Mouse (Mus musculus): Measurements from ENCODE around the gene Retreg3. TPM values are rescaled to one million over a fixed set of nuclear protein-coding genes. Genes with fewer than 3 reads are reported as not detected.
A peak's percentile ranks its signal among the peaks of the same experiment; 100 is the strongest.
"Not testable (repeated sequence)": the region's sequence is repeated elsewhere in the genome, so short reads cannot be mapped to it uniquely, and the experiment has no call there.

Gene Retreg3
- polyA plus RNA-seq, 3 experiments from 2014 or later: 15.1 to 26.8 (median 21.4) TPM

- no peak for ATAC-seq
These were observed 26.7 kb upstream of the Retreg3 start for GRCm38 (mm10) chr11:101146377-101146776.

DNA sequence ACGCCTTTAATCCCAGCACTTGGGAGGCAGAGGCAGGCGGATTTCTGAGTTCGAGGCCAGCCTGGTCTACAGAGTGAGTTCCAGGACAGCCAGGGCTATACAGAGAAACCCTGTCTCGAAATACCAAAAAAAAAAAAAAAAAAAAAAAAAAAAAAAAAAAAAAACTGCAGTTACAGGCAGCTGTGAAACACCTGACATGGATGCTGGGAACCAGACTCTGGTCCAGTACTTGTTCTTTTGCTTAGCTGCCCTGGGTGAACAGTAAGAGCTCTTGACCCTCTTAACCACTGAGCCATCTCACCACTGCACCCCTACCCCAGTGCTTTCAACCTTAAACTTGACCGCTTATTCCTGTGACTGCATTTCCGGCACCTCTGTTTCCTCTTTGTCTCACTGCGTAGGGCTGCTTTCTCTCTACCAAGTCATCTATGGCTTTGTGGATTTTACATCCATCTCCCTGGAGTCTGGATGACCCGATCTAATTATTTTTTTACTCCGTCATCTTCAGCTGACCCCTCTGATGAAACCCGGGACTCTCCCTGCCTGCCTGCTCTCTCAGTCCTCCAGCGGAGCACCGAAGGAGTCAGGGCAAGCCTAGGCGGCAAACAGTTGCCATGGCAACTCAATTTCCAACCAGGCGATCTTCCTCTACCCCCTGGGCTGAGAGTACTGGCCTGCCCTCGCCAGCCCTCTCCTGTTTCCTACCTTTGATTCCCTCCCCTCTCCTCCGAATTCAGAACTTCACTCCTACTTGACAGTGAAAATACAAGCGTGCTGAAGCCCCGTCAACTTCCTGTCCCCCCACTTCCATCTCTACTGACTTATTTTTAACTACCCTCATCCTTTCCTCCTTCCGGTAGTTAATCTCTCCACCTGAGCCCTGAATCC, 23.9 kb upstream of the Retreg3 start:
- ATAC-seq: peak; percentile 88

GRCm38 (mm10) chr11:101142215-101142967, 22.7 kb upstream of the Retreg3 start:
- no peak for ATAC-seq

DNA sequence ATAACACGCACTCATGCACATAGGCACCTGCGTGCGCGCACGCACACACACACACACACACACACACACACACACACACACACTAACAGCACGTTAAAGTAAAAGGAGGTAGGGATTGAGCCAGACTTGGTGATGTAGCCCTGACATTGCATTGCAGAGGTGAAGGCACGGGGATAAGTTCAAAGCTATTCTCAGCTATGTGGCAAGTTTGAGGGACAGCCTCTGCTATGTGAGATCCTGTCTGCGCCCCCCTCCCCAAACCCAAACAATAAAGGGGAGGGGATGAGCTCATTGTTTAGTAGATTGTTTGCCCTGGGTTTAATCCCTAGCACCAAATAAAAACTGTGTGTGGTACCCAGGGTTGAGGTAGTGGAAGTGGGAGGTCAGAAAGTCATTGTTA, 21.4 kb upstream of the Retreg3 start:
- ATAC-seq: no peak

DNA sequence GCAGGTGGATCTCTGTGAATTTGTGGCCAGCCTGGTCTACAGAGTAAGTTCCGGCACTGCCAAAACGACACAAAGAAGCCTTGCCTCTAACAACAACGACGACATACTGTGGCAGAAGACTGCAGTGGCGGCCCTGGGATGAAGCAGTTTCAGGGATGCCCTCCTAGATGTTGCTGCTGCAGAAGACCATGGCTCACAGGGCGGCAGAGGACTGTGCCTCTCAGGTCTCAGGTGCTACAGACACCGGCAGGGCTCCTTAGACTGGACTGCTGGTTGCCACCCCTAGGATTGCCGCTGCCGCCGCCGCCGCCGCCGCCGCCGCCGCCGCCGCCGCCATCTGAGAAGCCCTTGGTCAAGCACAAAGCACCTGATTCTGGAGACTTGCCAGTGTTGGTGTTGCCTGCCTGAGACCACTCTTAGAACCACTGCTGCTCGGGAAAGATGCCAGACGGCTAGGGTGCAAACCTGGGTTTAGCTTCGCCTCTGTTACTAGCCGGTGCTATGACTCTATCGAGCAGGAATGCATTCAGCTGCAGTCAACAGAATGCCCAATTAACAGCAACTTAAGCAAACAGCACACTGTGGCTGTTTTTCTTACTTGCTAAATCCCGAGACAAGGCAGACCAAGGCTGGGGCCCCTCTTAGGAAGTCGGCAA, 20.6 kb upstream of the Retreg3 start:
- no peak for ATAC-seq

DNA sequence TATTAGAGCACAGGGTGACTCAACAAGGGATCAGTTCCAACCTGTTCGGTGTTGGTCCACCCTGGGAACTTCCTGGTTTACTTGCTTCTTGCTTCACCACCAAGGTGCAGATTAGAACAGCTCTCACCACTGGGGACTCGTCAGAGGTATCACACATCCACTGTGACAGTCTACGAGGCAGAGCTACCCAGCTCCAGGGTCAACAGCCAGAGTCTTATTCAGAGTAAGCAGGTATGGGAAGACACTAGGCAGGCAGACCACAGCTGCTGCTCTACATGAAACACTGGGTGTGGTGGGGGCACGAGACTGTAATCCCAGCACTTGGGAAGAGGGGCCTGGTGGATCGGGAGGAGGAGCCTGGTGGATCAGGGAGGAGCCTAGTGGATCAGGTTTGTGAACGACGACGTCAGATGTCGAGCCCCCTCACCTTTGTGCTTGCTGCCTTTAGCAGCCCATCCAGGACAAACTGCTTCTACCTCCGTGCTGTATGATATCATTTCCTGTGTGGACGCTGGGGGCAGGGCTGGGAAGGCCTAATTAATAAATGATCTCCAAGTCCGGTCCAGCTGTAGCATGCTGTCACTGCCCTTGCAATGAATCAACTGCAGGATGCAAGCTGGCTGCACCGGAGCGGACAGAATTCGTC, 19.0 kb upstream of the Retreg3 start:
- ATAC-seq: no peak

DNA sequence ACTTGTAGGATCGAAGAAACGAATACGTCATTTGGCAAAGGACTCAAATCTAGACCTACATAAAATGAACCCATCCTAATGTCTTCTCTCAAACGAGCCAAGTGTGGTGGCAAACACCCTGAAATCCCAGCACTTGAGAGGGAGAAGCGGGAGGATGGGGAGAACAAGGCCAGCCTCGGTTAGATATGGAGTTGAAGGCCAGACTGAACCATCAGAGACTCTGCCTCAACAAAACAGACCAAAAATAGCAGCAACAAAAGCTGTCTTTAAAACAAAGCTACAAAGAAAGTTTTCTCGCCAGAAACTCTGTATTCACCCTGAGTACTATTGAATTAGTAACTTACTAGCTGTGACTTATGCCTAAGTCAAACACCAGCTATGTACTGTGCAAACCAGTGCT, 17.3 kb upstream of the Retreg3 start:
- ATAC-seq: no peak

- no peak for ATAC-seq
These were observed 14.6 kb upstream of the Retreg3 start for GRCm38 (mm10) chr11:101134217-101134865.

DNA sequence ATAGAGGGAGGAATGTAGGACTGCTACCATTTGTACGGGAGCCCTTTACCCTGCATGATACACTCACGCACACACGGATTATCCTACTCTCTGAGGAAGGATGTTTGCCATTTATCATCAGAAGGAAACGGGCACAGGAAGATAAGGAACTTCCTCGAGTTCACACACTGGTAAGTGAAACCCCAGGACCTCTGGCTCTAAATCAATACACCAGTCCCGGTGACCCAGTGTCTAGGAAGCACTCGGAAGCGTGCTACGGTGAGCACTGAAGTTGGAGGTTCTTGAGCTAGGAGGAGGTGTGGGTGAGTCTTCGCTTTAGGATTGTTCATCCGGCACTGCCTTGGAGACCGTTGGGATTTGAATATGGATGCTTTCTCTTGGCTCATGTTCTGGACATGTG, 13.3 kb upstream of the Retreg3 start:
- no peak for ATAC-seq

DNA sequence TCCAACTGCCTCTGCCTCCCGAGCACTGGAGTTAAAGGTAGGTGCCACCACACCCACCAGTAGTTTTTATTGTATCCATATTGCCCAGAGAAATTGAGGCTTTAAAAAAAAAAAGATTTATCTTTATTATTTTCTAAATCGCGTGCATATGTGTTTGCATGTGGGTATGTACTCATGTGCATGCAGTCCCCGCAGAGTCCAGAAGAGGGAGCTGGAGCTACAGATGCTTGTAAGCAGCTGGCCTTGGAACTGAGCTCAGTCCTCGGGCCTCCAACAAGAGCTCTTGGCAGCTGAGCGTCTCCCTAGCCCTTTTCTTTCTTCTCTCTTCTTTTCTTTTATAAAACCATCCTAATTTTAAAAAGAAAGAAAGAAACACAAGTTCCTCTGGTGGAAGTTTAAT, 12.0 kb upstream of the Retreg3 start:
- no peak for ATAC-seq

GRCm38 (mm10) chr11:101131187-101131586, 11.5 kb upstream of the Retreg3 start:
- no peak for ATAC-seq

- no peak for ATAC-seq
These were observed 10.5 kb upstream of the Retreg3 start for GRCm38 (mm10) chr11:101130056-101130756.

DNA sequence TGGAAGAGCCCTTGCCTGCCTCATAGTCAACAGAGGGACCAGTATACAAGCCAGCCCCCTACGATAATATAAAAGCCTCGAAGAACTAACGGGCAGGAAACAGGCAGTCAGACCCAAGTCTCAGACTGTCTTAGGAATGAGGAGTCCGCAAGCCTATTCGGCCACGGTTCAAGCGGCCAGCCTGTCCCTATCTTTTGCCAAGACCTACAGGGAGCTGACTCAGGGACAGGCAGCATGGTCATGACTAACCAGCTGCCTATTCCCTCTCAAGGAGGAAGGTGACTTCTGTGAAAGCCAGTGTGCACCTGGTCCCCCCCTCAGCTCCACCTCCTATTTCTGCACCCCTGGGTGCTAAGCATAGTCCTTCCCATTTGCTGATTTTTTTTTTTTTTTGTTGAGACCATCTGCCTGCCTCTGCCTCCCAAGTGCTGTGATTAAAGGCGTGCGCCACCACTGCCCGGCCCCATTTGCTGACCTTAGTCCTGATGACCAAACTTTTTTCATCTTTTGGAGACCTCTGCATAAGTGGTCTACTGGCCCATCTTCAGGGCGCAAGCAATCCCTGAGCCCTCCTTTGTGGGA, 9.4 kb upstream of the Retreg3 start:
- no peak for ATAC-seq

- ATAC-seq: no peak
These were observed 7.4 kb upstream of the Retreg3 start for GRCm38 (mm10) chr11:101127075-101127474.

- not testable (repeated sequence) for ATAC-seq
These were observed 5.3 kb upstream of the Retreg3 start for GRCm38 (mm10) chr11:101125008-101125407.

- not testable (repeated sequence) for ATAC-seq
These were observed 4.8 kb upstream of the Retreg3 start for GRCm38 (mm10) chr11:101124494-101124893.

GRCm38 (mm10) chr11:101120545-101121188, 974 bp upstream of the Retreg3 start:
- no peak for ATAC-seq

DNA sequence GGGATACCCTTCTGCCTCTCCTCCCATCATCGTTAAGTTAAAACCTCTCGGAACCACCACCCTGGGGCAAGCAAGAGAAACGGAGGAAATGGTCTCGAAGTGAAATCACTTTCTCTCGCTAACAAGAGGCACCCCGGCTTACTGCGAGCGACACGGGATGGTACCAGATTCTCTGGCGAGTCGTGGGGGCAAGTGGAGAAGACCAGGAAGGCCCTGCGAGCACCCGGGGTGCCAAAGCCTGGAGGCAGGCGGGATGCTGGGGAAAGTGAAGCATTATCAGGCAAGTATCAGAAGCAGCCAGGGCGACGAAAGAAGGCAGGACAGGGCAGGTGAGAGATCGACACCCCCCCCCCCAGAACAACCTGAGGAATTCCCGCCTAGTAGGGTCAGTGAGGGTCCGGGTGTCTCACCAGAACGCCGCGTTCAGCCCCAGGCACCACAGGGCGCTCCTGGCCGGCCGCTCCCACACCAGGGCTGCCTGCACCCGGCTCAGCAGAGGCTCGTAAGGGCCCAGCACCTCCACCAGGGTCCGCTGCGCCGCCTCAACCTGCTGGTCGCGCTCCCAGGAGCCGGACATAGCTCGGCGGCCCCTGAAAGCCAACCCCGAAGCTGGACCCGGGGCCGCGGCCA, 447 bp downstream of the Retreg3 start:
- peak; percentile 33 for ATAC-seq

DNA sequence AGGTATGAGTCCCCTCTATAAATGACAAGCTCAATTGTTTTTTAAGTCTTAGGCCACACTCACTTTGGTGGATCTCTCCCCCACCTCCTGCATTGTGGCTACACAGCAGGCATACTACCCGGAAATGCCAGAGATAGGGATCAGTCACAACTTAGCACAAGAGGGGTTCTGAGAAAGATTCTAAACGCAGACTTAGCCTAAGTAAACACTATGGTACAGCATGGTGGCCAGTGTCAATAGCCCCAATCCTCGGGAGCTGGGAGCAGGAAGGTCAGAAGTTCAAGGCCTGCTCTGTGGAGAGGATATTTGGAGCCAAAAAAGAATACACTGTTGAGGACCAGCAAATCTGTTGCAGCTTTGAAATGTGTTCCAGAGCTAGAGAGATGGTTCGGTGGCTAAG, 1.6 kb downstream of the Retreg3 start:
- no peak for ATAC-seq

DNA sequence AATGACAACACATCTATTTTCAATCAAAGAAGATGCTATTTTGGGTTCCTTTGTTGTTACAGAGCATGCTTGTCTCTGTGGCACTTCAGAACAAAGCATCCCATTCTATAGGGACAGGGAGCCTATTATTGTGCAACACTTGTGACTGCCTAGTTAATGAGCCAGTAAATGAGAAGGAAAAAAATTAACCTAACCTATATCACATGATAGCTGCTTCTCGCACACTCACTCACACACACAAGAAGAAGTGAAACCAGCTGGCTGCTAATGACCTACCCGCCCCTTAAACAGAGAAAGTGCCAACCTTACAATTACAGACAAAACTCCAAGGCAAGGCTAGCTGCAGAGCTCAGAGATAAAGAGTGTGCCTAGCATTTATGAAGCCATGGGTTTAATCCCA, 4.1 kb downstream of the Retreg3 start:
- ATAC-seq: no peak
